Mouse (Mus musculus): ENCODE results near the gene Pde7b. TPM values are rescaled to one million over a fixed set of nuclear protein-coding genes. Genes with fewer than 3 reads are reported as not detected.

Gene Pde7b
- polyA plus RNA-seq, 1 experiment from 2014 or later, result 9.5 TPM

DNA sequence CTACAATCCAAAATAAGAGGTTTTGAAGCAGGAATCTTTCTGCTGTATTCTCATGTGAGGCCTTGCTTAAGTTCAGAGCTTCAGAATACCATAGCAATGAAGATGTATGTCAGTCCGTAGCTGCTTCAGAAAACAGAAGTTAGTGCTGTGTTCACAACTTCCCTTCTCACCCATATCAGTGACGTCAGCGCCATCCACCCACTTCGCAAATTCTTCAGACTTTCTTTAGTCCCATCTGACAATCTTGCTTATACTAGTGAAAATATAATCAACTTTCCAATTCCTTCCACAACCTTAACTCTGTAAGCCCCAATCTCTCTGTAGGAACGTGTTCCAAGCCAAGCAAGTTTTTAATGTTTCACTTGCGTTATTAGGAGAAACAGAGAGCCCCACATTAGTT lies 326.7 kb downstream of the Pde7b start:
- H3K27me3 ChIP-seq, result no peaks in the 10 kb centered on the region
- no peak overlapping the region for H3K4me2 ChIP-seq (replicated peaks)
- no peak for ATAC-seq (ENCODE audit: low FRiP score, low read depth)
- WGBS, result 74% methylated on average over 6 of the region's 6 CpGs
- no peaks in the 10 kb centered on the region for H3K9me3 ChIP-seq
- no peak overlapping the region for H3K4me3 ChIP-seq
- no peak overlapping the region for H3K9ac ChIP-seq
- no peak overlapping the region for H3K27ac ChIP-seq
- H3K4me1 ChIP-seq, result peaks cover 15% of the 10 kb centered on the region
- H3K36me3 ChIP-seq, result peaks cover 4% of the 10 kb centered on the region; the same call in 1 of the 2 replicates

DNA sequence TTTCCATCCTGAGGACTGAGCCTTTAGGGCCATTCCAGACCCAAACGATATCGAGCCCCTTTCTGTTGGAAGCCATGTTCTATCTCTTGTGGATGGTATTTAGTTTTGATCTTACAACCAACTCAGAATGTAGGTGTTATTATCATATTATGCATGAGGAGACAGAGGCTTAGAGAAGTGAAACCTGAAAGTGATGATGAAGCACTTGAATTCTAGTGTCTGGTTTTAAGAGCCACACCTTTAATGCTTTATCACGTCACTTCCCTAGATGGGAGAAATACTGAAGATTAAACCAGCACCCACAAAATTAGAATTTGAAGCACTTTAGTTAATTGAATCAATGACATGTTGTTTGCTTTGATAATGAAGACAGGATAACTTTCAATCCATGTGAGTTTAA lies 329.1 kb downstream of the Pde7b start:
- no peak overlapping the region for H3K9ac ChIP-seq
- peaks cover 15% of the 10 kb centered on the region for H3K4me1 ChIP-seq
- no peak overlapping the region for H3K27ac ChIP-seq
- H3K36me3 ChIP-seq, result peaks cover 4% of the 10 kb centered on the region; the same call in 1 of the 2 replicates
- no peaks in the 10 kb centered on the region for H3K9me3 ChIP-seq
- no peak for ATAC-seq (ENCODE audit: low FRiP score, low read depth)
- H3K4me3 ChIP-seq, result no peak overlapping the region
- H3K27me3 ChIP-seq, result no peaks in the 10 kb centered on the region
- 96% methylated on average over 3 of the region's 3 CpGs for WGBS
- no peak overlapping the region for H3K4me2 ChIP-seq (replicated peaks)

DNA sequence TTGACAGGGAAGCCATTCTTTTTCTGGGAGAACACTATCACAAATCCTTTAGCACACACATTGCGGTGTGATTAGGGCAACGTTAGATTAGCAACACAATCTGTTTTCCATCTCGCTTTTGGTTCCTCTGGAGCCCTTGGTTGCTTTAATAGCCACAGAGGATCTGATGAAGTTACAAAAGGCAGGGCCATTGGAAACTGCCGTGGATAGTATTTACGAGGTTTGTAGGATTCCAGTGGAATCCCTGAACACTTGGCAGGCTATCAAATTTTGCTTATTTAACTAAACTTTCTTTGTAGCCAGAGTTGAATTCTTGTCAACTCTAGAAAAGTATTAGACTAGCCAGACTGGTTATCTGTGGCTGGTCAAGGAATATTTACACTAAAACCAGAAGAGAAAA lies 330.1 kb downstream of the Pde7b start:
- no peaks in the 10 kb centered on the region for H3K27me3 ChIP-seq
- H3K27ac ChIP-seq, result no peak overlapping the region
- ATAC-seq (ENCODE audit: low FRiP score, low read depth), result peak; percentile 61
- no peaks in the 10 kb centered on the region for H3K9me3 ChIP-seq
- no peak overlapping the region for H3K4me3 ChIP-seq
- peaks cover 15% of the 10 kb centered on the region for H3K4me1 ChIP-seq
- no peaks in the 10 kb centered on the region for H3K36me3 ChIP-seq
- no peak overlapping the region for H3K4me2 ChIP-seq (replicated peaks)
- 27% methylated on average over 5 of the region's 5 CpGs for WGBS
- no peak overlapping the region for H3K9ac ChIP-seq

DNA sequence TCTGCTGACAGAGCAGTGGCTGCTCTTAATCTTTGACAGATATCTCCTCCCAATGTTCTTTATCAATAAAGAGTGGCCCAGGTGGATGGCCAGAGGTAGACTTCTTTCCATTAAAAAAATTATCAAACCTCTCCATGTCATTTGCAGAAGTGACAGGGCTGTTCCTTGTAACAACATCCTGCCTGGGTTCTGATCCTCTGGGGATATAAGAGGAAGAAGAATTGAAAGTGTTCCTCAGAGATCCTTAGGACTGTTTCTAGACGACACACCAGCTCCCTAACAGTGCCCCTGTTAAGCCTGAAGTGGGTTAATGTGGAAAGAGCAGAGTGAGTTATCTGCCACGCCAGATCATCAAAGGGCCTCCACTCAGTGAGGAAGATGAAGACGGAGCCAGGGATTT lies 334.3 kb downstream of the Pde7b start:
- no peak for ATAC-seq (ENCODE audit: low FRiP score, low read depth)
- 64% methylated on average over 3 of the region's 3 CpGs for WGBS

DNA sequence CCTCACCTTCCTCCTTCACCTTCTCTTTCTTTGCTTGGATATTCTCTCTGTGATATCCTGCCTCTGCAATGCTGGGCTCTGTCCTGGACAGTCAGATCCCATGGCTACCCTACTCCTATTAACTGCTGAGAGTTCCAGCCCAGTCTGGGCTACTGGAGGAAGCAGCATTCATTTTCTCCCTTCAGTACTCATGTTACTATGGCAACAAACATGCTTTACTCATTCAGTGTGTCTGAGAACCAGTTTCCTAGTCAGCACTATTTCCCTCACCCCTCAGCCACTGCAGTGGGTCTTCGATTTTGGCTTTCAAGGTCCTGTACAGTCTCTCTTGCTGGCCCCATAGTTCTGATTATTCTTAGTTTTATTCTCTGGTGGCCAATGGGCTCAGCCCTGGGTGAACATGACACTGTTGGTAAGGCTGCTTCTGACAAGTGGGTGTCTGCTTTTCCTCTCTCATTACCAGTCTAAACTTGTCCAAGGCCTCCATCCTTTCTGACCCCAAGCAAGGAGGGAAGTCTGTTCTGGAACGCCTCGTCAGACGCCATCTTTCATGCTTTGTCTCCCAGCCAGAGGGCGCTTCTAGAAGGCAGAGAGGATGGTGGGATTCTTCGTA lies 342.0 kb downstream of the Pde7b start:
- Histone ChIP-seq H3K9ac (no peak overlapping the region), H3K27me3 (no peaks in the 10 kb centered on the region), H3K36me3 (no peaks in the 10 kb centered on the region), H3K27ac (no peak overlapping the region), H3K4me3 (no peak overlapping the region), H3K4me1 (no peaks in the 10 kb centered on the region), H3K4me2 (replicated peaks) (no peak overlapping the region), H3K9me3 (no peaks in the 10 kb centered on the region)
- 74% methylated on average over 6 of the region's 6 CpGs for whole genome bisulfite sequencing
- no peak for ATAC-seq (ENCODE audit: low FRiP score, low read depth)

More for the DNA sequence above, 334.3 kb downstream of the Pde7b start:
- peaks cover 6% of the 10 kb centered on the region for H3K4me1 ChIP-seq
- H3K27ac ChIP-seq, result no peak overlapping the region
- H3K27me3 ChIP-seq, result no peaks in the 10 kb centered on the region
- H3K36me3 ChIP-seq, result no peaks in the 10 kb centered on the region
- H3K9ac ChIP-seq, result no peak overlapping the region
- H3K4me2 ChIP-seq (replicated peaks), result no peak overlapping the region
- no peaks in the 10 kb centered on the region for H3K9me3 ChIP-seq
- no peak overlapping the region for H3K4me3 ChIP-seq

DNA sequence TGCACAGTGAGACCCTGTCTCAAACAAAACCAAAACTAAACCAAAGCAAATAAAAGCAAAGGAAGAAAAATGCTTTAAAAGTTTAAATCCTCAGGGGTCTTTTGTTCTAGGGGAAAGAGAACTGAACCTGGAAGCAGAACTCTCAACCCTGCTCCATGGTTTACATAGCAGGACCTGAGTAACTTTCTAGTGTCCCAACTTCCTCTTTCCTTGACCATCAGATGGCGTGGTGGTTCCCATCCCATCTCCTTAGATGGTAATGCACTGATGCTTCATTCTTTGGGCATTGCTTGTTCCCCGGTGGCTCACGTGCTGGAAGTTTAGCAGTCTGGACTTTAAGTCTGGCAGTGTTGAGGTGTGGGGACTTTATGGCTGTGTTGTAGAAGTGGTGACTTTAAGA lies 343.5 kb downstream of the Pde7b start:
- no peak for ATAC-seq (ENCODE audit: low FRiP score, low read depth)
- no peaks in the 10 kb centered on the region for H3K9me3 ChIP-seq
- H3K27me3 ChIP-seq, result no peaks in the 10 kb centered on the region
- no peaks in the 10 kb centered on the region for H3K36me3 ChIP-seq
- H3K27ac ChIP-seq, result no peak overlapping the region
- H3K4me3 ChIP-seq, result no peak overlapping the region
- no peak overlapping the region for H3K4me2 ChIP-seq (replicated peaks)
- 78% methylated on average over 3 of the region's 3 CpGs for WGBS
- no peak overlapping the region for H3K9ac ChIP-seq
- H3K4me1 ChIP-seq, result no peaks in the 10 kb centered on the region

DNA sequence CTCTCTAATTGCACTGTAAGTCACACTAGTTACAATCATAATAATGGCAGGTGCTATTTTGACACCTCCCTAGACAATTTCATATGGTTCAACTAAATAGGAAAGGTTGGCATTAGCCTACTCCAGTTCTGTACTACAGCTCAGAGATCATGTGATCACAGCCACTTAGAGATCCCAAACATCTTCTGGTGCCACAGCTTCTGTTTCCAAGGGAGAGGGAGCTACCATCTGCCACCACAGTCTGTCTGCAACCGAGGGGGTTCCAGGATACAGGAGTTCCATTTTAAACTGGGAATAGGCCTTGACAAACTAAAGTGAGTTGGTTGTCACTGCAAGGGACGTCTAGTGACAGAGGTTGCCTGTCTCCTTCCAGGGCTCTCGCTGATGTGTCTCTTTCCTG lies 344.1 kb downstream of the Pde7b start:
- Histone ChIP-seq H3K9me3 (no peaks in the 10 kb centered on the region), H3K4me1 (no peaks in the 10 kb centered on the region), H3K4me3 (no peak overlapping the region), H3K27me3 (no peaks in the 10 kb centered on the region), H3K4me2 (replicated peaks) (no peak overlapping the region), H3K9ac (no peak overlapping the region), H3K36me3 (no peaks in the 10 kb centered on the region), H3K27ac (no peak overlapping the region)
- ATAC-seq (ENCODE audit: low FRiP score, low read depth), result no peak
- 86% methylated on average over 3 of the region's 3 CpGs for WGBS

DNA sequence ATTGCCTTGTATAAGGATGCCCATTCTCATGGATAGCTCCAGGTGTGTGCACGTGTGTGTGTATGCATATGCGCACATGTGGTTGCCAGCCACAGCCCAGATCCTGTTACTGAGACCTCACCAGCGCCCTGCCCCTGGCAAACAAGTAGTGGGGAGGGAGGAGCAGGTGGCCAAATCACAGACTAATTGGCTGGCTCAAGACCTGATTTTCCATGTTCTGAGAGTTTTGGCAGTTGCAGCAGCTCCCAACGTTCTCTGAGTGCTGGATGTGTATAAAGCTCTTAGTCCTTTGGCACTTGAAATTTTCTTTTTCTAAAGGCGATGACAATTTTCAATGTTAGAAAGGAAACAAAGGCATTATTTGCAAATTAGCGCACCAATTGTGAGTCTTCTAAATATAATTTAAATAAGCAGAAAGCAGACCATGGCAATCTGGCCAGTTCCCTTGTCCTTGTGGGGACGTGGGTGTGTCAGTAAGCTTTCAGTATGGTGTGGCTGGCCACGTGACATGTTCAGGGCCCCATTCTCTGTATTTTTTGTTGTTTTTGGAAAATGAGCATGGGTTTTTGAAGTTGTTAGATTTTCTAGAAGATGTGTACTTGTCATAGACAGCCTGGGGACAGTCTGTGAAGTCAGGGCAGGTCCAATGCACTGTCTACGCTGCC lies 345.7 kb downstream of the Pde7b start:
- H3K27me3 ChIP-seq, result no peaks in the 10 kb centered on the region
- H3K9me3 ChIP-seq, result no peaks in the 10 kb centered on the region
- no peak overlapping the region for H3K4me3 ChIP-seq
- no peak for ATAC-seq (ENCODE audit: low FRiP score, low read depth)
- no peaks in the 10 kb centered on the region for H3K36me3 ChIP-seq
- H3K9ac ChIP-seq, result no peak overlapping the region
- H3K4me2 ChIP-seq (replicated peaks), result no peak overlapping the region
- H3K4me1 ChIP-seq, result no peaks in the 10 kb centered on the region
- no peak overlapping the region for H3K27ac ChIP-seq
- WGBS, result 75% methylated on average over 9 of the region's 9 CpGs

DNA sequence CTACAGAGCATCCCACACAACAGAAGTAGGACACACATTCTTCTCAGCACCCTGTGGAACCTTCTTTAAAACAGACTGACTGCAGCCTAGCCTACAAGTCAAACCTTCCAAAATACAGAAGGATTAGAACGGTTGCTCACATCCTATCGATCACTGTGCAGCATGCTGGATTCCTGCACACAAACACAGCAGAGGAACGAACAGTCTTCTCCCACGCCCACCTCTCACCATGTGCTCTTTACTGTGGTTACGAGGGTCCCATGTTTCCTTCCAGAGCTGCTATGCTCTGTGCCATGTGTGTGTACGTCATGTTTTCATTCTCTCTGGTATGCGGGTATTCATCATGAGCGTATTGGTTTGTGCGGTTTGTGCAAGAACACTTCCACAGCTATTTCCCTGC lies 347.3 kb downstream of the Pde7b start:
- Histone ChIP-seq H3K9me3 (no peaks in the 10 kb centered on the region), H3K9ac (no peak overlapping the region), H3K4me3 (no peak overlapping the region), H3K36me3 (no peaks in the 10 kb centered on the region), H3K4me1 (no peaks in the 10 kb centered on the region), H3K27ac (no peak overlapping the region), H3K27me3 (no peaks in the 10 kb centered on the region), H3K4me2 (replicated peaks) (no peak overlapping the region)
- no peak for ATAC-seq (ENCODE audit: low FRiP score, low read depth)
- WGBS, result 83% methylated on average over 9 of the region's 9 CpGs

DNA sequence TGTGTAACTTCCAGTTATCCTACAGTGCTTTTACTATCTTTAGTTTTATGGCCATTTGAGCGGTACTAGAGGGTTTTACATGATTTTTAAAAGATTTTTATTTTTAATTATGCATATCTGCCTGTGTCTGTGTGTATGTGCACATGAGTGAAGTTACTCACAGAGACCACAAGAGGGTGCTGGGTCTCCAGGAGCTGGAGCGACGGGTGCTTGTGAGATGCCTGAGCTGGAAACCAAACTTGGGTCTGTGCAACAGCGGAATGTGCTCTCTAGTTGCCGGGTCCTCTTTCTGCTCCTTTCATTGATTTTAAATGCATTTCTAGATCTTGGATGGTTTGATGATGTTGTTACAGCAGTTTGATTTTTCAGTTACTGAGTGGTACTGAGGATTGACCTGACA lies 352.8 kb downstream of the Pde7b start:
- Histone ChIP-seq H3K4me2 (replicated peaks) (no peak overlapping the region), H3K4me3 (no peak overlapping the region), H3K9ac (no peak overlapping the region), H3K27me3 (no peaks in the 10 kb centered on the region), H3K4me1 (no peaks in the 10 kb centered on the region), H3K27ac (no peak overlapping the region), H3K36me3 (no peaks in the 10 kb centered on the region), H3K9me3 (peaks cover 7% of the 10 kb centered on the region; the same call in 1 of the 2 replicates)
- ATAC-seq (ENCODE audit: low FRiP score, low read depth), result no peak
- whole genome bisulfite sequencing, result 91% methylated on average over 5 of the region's 5 CpGs

DNA sequence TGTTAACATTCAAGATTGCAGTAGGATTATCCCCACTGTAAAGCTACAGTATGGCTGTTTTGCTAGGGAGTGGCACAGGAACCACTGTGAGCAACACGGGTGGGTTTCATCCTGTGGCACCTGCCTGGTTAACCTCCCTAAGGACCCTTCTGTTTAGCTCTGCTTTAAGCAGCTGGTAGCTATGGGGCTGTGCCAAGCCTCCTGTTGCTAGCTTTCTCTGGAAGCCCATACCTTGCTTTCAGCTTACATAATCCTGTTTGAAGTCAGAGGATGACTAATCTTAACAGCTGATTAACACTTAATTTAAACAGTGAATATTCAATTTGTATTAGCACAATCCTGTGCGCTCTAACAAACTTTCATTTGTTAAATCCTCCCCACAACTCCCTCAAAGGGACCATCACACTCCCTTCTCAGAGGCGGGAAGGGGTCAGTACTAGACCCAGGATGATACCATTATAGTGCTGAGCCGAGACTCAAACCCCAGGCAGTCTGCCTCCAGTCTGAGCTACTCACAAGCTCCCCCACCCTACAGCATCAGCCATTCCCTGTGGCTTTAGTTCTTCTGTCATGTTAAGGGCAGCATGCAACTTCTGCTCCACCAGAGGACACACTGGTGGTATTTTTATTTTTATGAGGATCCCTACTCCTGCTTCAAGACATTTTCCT lies 362.3 kb downstream of the Pde7b start:
- no peaks in the 10 kb centered on the region for H3K4me1 ChIP-seq
- no peak overlapping the region for H3K4me3 ChIP-seq
- 70% methylated on average over 4 of the region's 4 CpGs for WGBS
- no peak overlapping the region for H3K27ac ChIP-seq
- no peak for ATAC-seq (ENCODE audit: low FRiP score, low read depth)
- no peaks in the 10 kb centered on the region for H3K27me3 ChIP-seq
- no peak overlapping the region for H3K4me2 ChIP-seq (replicated peaks)
- peaks cover 16% of the 10 kb centered on the region for H3K36me3 ChIP-seq
- H3K9me3 ChIP-seq, result peaks cover 1% of the 10 kb centered on the region; the same call in 1 of the 2 replicates
- no peak overlapping the region for H3K9ac ChIP-seq

DNA sequence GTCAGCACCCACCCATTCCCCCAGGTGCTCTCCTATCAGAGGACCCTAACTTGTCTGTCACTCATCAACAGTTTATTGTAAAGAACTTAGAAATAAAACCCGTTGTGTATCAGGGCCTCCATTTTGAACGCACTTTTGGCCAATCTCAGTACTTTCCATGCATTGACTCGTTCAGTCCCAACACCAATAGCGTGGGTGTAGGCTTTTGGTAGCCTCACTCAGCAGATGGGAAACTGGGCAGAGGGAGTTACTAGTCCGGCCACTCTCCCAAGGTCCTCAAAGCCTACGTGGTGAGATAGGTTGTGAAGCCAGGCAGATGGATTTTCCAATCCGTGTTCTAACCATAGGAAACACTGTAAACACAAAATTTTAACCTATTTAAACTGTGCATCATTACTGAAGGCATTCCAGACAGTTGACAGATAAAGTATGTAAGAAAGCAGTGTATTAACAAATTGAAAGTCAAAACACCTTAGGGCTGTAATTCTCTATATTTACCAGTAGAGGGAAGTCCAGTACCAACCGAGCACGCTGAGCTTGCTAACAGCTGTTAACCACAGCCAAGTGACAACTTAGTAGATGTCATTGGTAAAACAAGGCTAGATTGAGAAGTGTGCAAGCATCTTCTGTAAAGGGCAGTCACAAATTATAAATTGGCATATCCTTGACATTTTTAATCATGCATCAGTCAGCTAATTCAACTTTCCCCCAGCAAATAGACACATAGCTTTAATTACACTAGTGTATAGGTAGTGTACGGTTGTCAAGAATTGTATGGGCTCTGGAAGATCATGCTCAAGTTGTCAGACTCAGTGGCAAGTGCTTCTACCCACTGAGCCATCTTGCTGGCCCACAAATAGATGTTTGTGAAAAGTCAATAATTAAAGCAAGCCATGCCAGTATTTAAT lies 363.1 kb downstream of the Pde7b start:
- Histone ChIP-seq H3K4me3 (no peak overlapping the region), H3K4me1 (no peaks in the 10 kb centered on the region), H3K4me2 (replicated peaks) (no peak overlapping the region), H3K27me3 (no peaks in the 10 kb centered on the region), H3K36me3 (peaks cover 20% of the 10 kb centered on the region), H3K9ac (no peak overlapping the region), H3K9me3 (no peaks in the 10 kb centered on the region), H3K27ac (no peak overlapping the region)
- 62% methylated on average over 10 of the region's 10 CpGs for WGBS
- no peak; the same call in 1 of the 2 replicates for ATAC-seq (ENCODE audit: low FRiP score, low read depth)
